In the genomic region with DNA sequence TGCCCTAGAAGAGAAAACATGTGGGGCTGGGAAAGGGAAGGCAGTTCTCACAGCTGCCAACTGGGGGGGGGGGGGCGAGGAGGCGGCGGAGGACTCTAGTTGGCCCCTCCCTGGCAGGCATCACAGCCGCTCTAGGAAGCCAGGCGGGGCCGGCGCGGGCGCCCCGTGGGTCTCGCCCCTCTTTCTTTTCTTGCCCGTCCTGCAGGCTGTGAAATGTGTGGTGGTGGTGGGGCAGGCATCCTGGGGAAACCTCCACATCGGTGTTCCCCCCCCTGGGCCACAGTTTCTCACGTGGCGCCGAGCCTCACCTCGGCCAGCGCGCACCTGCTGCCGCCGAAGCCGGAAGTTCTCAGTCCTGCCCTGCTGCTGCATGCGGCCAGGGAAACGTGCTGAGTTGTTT, we compare ENCODE assay signal across 8 mouse cellular contexts. TPM values are rescaled to one million over a fixed set of nuclear protein-coding genes. Genes with fewer than 3 reads are reported as not detected.
DNase-seq lines count a peak whose midpoint lies in the region; ATAC-seq and TF ChIP-seq lines count a peak whose summit lies in the region.

No protein-coding gene starts in this region.

- no peak for TF ChIP-seq POLR2A in small intestine, adult 2 months (IDR thresholded peaks at IDR 0.05; ENCODE audit: low read depth, low read length)

- no peak overlapping the region for H3K27ac ChIP-seq in lung, embryonic 15.5 days
- no peak overlapping the region for H3K27ac ChIP-seq in forebrain, embryonic 11.5 days (ENCODE audit: low read depth, low read length)
- no peak overlapping the region for H3K27ac ChIP-seq in limb, embryonic 15.5 days
- H3K27ac ChIP-seq in small intestine, adult 2 months (ENCODE audit: insufficient read depth, low read depth, low read length), result peak overlapping the region; percentile 69

- peak overlapping the region; percentile 19 for H3K9ac ChIP-seq in lung, embryonic 15.5 days
- peak overlapping the region; percentile 32; the same call in 1 of the 2 replicates for H3K9ac ChIP-seq in forebrain, embryonic 11.5 days (ENCODE audit: low read length)
- no peak overlapping the region; the same call in 1 of the 2 replicates for H3K9ac ChIP-seq in limb, embryonic 15.5 days

- no peaks in the 10 kb centered on the region for H3K4me1 ChIP-seq in lung, embryonic 15.5 days
- H3K4me1 ChIP-seq in forebrain, embryonic 11.5 days (replicated peaks; ENCODE audit: control insufficient read depth, insufficient read depth, low read length), result no peaks in the 10 kb centered on the region
- H3K4me1 ChIP-seq in limb, embryonic 15.5 days, result peaks cover 5% of the 10 kb centered on the region
- peaks cover 12% of the 10 kb centered on the region; the same call in 1 of the 2 replicates for H3K4me1 ChIP-seq in small intestine, adult 2 months (ENCODE audit: control insufficient read depth, insufficient read depth, insufficient read length, low read length)

- peak overlapping the region; percentile 30 for H3K4me3 ChIP-seq in lung, embryonic 15.5 days
- peak overlapping the region; percentile 22 for H3K4me3 ChIP-seq in forebrain, embryonic 11.5 days (ENCODE audit: low read depth, low read length)
- H3K4me3 ChIP-seq in limb, embryonic 15.5 days, result peak overlapping the region; percentile 36
- peak overlapping the region; percentile 64 for H3K4me3 ChIP-seq in small intestine, adult 2 months (ENCODE audit: low read depth, low read length)

- no peak for DNase-seq in lung, adult 18-20 months
- no peak for DNase-seq in forebrain, embryonic 11.5 days (ENCODE audit: low spot score)
- no peak for DNase-seq in ovary, postnatal 36 days (ENCODE audit: low spot score)
- no peak for DNase-seq in left cerebral cortex, adult 18-20 months (ENCODE audit: low spot score in 2 of 2)

- peak; percentile 46; the same call in 1 of the 2 replicates for ATAC-seq in lung, embryonic 15.5 days (ENCODE audit: borderline replicate concordance, extremely low read depth, low FRiP score, low TSS enrichment)
- ATAC-seq in forebrain, embryonic 11.5 days (replicated peaks; ENCODE audit: low FRiP score), result no peak
- ATAC-seq in limb, embryonic 15.5 days (ENCODE audit: insufficient number of reproducible peaks, low FRiP score, low TSS enrichment, low read depth), result no peak
- ATAC-seq in cerebellum, adult (ENCODE audit: insufficient number of reproducible peaks, low FRiP score, low TSS enrichment), result no peak

- no peaks in the 10 kb centered on the region for H3K27me3 ChIP-seq in lung, embryonic 15.5 days
- H3K27me3 ChIP-seq in forebrain, embryonic 11.5 days (ENCODE audit: control insufficient read depth, insufficient read depth, low read length), result no peaks in the 10 kb centered on the region
- H3K27me3 ChIP-seq in limb, embryonic 15.5 days, result no peaks in the 10 kb centered on the region
- no peaks in the 10 kb centered on the region for H3K27me3 ChIP-seq in small intestine, adult 2 months (ENCODE audit: control insufficient read depth, insufficient read depth, low read length)

- H3K9me3 ChIP-seq in lung, embryonic 15.5 days, result no peaks in the 10 kb centered on the region
- H3K9me3 ChIP-seq in forebrain, embryonic 11.5 days (ENCODE audit: control insufficient read depth, low read length), result no peaks in the 10 kb centered on the region
- no peaks in the 10 kb centered on the region for H3K9me3 ChIP-seq in limb, embryonic 15.5 days

- 23% methylated on average over 17 of the region's 24 CpGs for WGBS in lung, embryonic 15.5 days
- 28% methylated on average over 24 of the region's 24 CpGs for WGBS in forebrain, embryonic 11.5 days
- 16% methylated on average over 23 of the region's 24 CpGs for WGBS in limb, embryonic 15.5 days
- 16% methylated on average over 24 of the region's 24 CpGs for WGBS in small intestine, adult 2 months

- no peaks in the 10 kb centered on the region for H3K36me3 ChIP-seq in lung, embryonic 15.5 days
- no peaks in the 10 kb centered on the region for H3K36me3 ChIP-seq in forebrain, embryonic 11.5 days (ENCODE audit: control insufficient read depth, insufficient read depth, low read length)
- H3K36me3 ChIP-seq in limb, embryonic 15.5 days, result no peaks in the 10 kb centered on the region
- H3K36me3 ChIP-seq in small intestine, adult 2 months (ENCODE audit: control insufficient read depth, insufficient read depth, low read length), result no peaks in the 10 kb centered on the region

- TF ChIP-seq CTCF in small intestine, adult 2 months (IDR thresholded peaks at IDR 0.05; ENCODE audit: extremely low read depth, insufficient read length, insufficient replicate concordance, low read depth, low read length), result no peak

- H3K4me2 ChIP-seq in lung, embryonic 15.5 days, result peak overlapping the region; percentile 58
- H3K4me2 ChIP-seq in forebrain, embryonic 11.5 days (ENCODE audit: low read depth, low read length, severe bottlenecking), result peak overlapping the region; percentile 42
- H3K4me2 ChIP-seq in limb, embryonic 15.5 days, result peak overlapping the region; percentile 55

RNA-seq across cellular contexts. Expression of a gene that starts 10.9 kb away (rescaled TPM):
- polyA plus RNA-seq in lung, embryonic 15.5 days (2015; fragmentation: Nextera tagmentation; extraction: Ambion mirVana), result 1.1 and 1.4 TPM in 2 replicates
- 0.16 TPM in 1 of 2 replicates, not detected in the other for polyA plus RNA-seq in forebrain, embryonic 11.5 days (2014; fragmentation: Nextera tagmentation; extraction: Ambion mirVana)
- polyA plus RNA-seq in limb, embryonic 15.5 days (2015; fragmentation: Nextera tagmentation; extraction: Ambion mirVana), result 0.06 and 0.09 TPM in 2 replicates
- polyA plus RNA-seq in small intestine, adult 2 months (2012; rRNA removed), result 3.7 and 9.4 TPM in 2 replicates
- total RNA-seq in left cerebral cortex, adult 18-20 months (2021), result under 1 TPM; 0.19 to 0.21 TPM

RNA-seq across cellular contexts. Expression of a gene that starts 10.9 kb away (rescaled TPM):
- polyA plus RNA-seq in lung, embryonic 15.5 days (2015; fragmentation: Nextera tagmentation; extraction: Ambion mirVana), result 26.3 and 31.6 TPM in 2 replicates
- 78.7 and 89.0 TPM in 2 replicates for polyA plus RNA-seq in forebrain, embryonic 11.5 days (2014; fragmentation: Nextera tagmentation; extraction: Ambion mirVana)
- polyA plus RNA-seq in limb, embryonic 15.5 days (2015; fragmentation: Nextera tagmentation; extraction: Ambion mirVana), result 31.7 and 33.2 TPM in 2 replicates
- polyA plus RNA-seq in small intestine, adult 2 months (2012; rRNA removed), result 13.4 and 20.9 TPM in 2 replicates
- total RNA-seq in left cerebral cortex, adult 18-20 months (2021), result 10 to 100 TPM; 47.2 to 55.7 TPM

RNA-seq across cellular contexts. Expression of a gene that starts 19.1 kb away (rescaled TPM):
- 10.0 and 10.6 TPM in 2 replicates for polyA plus RNA-seq in lung, embryonic 15.5 days (2015; fragmentation: Nextera tagmentation; extraction: Ambion mirVana)
- polyA plus RNA-seq in forebrain, embryonic 11.5 days (2014; fragmentation: Nextera tagmentation; extraction: Ambion mirVana), result 15.2 and 17.1 TPM in 2 replicates
- 11.4 and 11.7 TPM in 2 replicates for polyA plus RNA-seq in limb, embryonic 15.5 days (2015; fragmentation: Nextera tagmentation; extraction: Ambion mirVana)
- 15.9 and 23.6 TPM in 2 replicates for polyA plus RNA-seq in small intestine, adult 2 months (2012; rRNA removed)
- 10 to 100 TPM; 10.7 to 12.3 TPM for total RNA-seq in left cerebral cortex, adult 18-20 months (2021)

RNA-seq across cellular contexts. Expression of a gene that starts 26.6 kb away (rescaled TPM):
- 0.08 TPM in 1 of 2 replicates, not detected in the other for polyA plus RNA-seq in lung, embryonic 15.5 days (2015; fragmentation: Nextera tagmentation; extraction: Ambion mirVana)
- polyA plus RNA-seq in forebrain, embryonic 11.5 days (2014; fragmentation: Nextera tagmentation; extraction: Ambion mirVana), result not detected in 2 replicates
- 0.08 TPM in 1 of 2 replicates, not detected in the other for polyA plus RNA-seq in limb, embryonic 15.5 days (2015; fragmentation: Nextera tagmentation; extraction: Ambion mirVana)
- 0.27 and 0.96 TPM in 2 replicates for polyA plus RNA-seq in small intestine, adult 2 months (2012; rRNA removed)
- total RNA-seq in left cerebral cortex, adult 18-20 months (2021), result under 1 TPM; 0.37 to 0.45 TPM

RNA-seq across cellular contexts. Expression of a gene that starts 27.4 kb away (rescaled TPM):
- 119 and 125 TPM in 2 replicates for polyA plus RNA-seq in lung, embryonic 15.5 days (2015; fragmentation: Nextera tagmentation; extraction: Ambion mirVana)
- 98.0 and 98.2 TPM in 2 replicates for polyA plus RNA-seq in forebrain, embryonic 11.5 days (2014; fragmentation: Nextera tagmentation; extraction: Ambion mirVana)
- 122 and 126 TPM in 2 replicates for polyA plus RNA-seq in limb, embryonic 15.5 days (2015; fragmentation: Nextera tagmentation; extraction: Ambion mirVana)
- polyA plus RNA-seq in small intestine, adult 2 months (2012; rRNA removed), result 24.4 and 43.1 TPM in 2 replicates
- total RNA-seq in left cerebral cortex, adult 18-20 months (2021), result 10 to 100 TPM; 61.9 to 65.5 TPM
